Mouse (Mus musculus): Measurements from ENCODE around the gene Tap1.

GRCm38 (mm10) chr17:34225426-34225825 lies 38.1 kb downstream of the Tap1 start:
- TF ChIP-seq CTCF (IDR thresholded peaks at IDR 0.05; ENCODE audit: borderline replicate concordance, insufficient read depth, low read depth, low read length) (no peak), POLR2A (IDR thresholded peaks at IDR 0.05; ENCODE audit: borderline replicate concordance, insufficient read depth, low read length) (no peak)
